Mouse (Mus musculus): ENCODE results near the gene Ank3.
"Not testable (repeated sequence)": the region's sequence is repeated elsewhere in the genome, so short reads cannot be mapped to it uniquely, and the experiment has no call there.

The Ank3 gene

DNA sequence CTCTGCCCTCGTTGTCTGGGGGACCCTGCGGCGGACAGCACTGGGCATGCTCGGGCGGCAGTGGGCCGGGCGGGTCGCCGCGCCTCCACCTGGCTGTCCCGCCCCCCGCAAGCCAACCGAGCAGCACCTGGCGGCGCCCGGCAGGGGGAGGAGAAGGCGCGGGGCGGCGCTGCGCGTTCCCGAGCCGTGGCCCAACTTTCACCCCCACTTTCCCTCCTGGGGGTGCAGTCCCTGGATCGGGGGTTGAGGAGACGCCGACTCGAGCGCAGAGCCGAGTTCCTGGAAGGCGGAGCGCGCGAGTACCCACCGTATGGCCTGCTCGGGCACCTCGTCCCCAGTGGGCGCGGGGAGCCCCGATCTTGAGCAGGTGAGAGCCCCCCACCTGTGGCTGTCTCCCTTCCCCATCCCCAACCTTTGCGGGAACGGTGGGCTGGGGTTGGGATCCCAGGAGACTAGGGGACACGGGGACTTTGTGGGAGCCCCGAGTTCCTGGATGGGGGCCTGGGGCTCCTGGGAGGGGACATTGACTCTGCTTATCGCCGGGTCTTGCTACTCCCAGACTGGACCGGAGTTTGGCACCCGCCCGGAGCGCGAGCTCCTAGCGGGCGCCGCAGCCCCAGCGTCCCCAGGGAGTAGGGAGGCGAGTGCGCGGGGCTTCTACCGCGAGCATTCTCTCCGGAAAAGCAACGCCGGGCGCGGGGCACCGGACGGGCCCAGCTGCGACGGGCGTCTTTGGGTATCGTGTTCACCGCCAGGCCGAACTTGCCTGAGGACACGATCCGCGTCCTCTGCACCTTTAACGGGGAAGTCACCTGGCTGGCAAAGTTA lies at the start of gene Ank3:
TSS of gene Ank3 (plus strand) at position 11 of the 828 bp plus-strand sequence.
- in situ Hi-C loops (cut with MboI), result no loop called here

DNA sequence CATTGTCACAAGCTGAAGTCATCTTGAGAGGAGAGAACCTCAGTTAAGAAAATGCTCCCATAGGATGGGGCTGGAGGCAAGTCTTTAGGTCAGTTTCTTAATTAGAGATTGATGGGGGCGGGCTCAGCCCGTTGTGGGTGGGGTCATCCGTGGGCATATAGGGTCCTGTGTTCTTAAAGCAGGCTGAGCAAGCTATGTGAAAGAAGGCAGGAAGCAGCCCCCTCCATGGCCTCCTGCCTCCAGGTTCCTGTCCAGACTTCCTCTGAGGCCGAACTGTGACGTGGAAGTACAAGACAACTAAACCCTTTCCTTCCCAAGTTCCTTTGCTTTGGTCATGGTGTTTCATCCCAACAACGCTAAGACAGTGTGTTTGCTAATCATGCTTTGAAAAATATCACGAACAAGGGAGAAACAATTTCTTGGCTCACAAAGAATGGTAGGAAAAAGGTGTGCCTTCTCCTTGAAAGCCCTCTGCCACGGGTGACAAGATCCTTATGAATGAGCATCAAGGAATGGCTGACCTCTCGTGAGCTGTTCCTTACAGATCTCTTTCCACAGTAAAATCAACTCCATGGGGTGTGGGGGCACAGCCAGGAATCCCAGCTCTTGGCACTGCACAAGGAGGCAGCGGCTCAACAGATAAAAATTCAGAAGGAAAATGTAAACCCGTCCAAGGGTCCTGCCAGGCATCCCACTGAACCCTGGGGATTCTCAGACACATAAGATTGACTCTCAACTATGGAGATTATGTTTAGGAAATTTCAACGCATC lies 47.3 kb upstream of the Ank3 start:
- in situ Hi-C loops (cut with MboI), result no loop called here

DNA sequence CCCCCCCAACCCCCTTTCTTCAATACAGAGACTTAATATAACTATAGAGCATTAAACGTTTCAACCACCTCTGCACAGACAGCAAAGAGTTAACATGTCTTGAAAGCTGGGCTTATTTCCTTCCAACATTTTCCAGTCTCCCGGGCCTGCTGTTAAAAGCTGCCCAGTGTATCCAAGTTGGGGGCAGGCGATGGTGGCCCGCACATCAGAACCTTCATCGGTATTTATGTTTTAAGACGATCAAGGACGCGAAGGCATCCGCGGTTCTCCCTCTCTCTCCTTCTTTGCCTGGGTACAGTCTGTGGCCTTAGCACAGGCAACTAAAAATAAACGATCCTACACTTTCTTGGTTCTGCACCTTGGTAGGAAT lies 46.7 kb upstream of the Ank3 start:
- in situ Hi-C loops (cut with MboI), result no loop called here

DNA sequence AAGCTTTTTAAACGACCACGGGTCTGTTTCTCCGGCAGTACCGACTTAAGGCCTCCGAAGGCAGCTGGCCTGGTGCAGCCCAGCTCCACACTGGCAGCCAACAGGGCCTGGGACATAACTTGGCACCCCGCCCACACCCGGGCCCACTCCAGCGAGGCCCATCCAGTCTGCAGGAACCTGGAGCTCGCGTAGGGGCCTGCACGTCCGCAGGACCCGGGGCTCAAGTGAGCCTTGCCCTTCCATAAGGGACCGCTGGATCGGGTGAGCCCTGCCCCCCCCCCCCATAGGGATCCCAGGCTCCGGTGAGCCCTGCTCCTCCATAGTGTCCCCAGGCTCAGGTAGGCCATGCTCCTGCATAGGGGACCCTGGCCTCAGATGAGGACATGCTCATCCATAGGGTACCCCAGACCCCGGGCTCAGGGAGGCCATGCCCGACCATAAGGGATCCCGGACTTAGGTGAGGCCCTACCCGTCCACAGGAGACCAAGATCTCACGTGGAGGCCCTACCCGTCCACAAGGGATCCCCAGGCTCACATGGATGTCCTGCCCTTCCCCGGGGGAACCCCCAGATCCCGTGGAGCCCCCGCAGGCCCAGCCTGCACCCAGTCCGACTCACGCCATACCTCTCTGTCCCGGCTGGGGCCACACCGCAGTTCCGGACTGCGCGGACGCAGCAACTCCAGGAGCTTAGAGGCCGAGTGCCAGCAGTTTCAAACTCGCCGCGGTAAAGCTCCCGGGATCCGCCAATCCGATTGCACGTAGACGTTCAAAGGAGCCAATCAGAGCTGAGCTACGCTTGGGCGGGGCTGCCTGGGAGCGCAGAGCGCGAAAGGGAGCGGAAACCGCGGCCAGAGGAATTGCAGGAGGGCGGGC lies 46.1 kb upstream of the Ank3 start, which contains the start of gene Cdk1:
TSS of gene Cdk1 (minus strand) at position 727 of the 874 bp plus-strand sequence.
- in situ Hi-C loops (cut with MboI), result no loop called here

DNA sequence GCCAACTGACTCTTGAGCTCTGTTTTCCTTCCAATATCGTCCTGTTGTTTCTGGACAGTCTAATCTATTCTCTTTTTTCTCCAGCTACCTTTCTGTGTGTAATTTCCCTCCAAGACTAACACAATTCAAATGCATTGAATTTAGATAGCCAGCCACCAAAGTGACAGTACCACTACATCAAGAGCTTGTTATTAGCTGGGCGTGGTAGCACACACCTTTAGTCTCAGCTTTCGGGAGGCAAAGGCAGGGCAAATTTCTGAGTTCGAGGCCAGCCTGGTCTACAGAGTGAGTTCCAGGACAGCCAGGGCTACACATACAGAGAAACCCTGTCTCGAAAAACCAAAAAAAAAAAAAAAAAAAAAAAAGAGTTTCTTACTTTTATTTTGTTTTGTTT lies 45.5 kb upstream of the Ank3 start:
- in situ Hi-C loops (cut with MboI), result not testable (repeated sequence)

DNA sequence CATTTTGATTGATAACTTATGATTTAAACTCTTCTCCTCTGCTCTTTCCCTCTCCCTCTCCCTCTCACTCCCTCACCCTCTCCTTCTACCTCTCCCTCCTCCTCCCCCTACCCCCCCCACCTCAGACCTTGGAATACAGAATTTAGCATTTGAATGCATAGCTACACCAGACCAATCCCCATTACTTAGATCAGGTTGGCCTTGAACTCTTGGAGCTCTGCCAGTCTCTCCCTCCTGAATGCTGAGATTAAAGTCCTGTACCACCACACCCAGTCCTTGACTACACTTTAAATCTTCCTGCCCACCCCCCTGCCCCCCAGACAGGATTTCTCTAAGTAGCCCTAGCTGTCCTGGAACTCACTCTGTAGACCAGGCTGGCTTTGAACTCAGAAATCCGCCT lies 38.9 kb upstream of the Ank3 start:
- in situ Hi-C loops (cut with MboI), result no loop called here

DNA sequence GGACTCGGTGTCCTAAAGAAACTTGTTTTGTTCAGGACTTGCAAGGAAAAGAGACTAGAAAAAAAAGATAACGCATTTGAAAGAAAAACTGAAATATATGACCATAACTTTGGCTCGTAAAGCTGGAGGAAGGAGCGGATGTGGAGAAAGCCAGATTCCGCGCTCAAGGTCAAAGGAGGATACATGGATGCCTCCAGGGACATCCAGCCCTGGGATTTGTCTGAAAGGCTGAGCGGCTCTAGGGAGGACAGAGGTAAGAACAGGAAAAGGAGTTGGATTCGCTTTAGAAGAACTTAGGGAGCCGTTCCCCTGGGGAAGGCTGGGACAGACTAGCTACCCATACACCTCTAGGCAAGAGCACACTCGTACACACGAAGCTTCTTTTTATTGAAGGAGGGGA lies 32.4 kb upstream of the Ank3 start:
- in situ Hi-C loops (cut with MboI), result no loop called here

DNA sequence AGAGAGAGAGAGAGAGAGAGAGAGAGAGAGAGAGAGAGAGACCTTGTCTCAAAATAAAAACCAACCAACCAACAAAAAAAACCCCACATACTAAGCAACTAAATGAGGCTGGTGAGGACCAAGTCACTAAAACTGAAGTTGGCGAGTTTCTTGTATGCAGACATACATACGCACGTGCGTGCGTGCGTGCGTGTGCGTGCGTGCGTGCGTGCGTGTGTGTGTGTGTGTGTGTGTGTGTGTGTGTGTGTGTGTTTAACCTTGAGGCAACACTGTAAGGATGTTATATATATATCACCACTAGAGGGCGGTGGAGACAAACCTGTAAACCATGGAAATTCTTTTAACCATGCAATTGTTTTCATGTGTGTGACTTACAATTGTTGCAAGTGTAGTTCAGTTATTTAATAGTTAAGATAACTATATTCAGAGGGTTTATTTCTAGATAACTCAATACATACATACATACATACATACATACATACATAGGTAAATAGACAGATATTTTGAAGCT lies 31.6 kb upstream of the Ank3 start:
- in situ Hi-C loops (cut with MboI), result no loop called here

DNA sequence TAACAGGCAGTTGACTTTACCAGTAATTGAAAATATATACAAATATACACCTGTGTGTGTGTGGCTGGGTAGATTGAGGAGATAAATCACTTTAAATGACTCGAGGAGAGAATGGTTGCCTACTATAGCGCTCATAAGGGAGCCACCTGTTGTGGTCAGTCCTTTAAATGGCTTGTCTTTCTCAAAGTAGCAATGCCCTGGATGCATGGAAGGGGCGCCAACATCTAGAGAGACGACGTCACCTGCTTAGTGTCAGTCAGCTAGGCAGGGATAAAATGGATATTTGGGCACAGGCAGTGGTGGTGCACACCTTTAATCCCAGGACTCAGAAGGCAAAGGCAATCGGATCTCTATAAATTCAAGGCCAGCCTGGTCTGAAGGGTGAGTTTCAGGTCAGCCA lies 29.3 kb upstream of the Ank3 start:
- in situ Hi-C loops (cut with MboI), result no loop called here

DNA sequence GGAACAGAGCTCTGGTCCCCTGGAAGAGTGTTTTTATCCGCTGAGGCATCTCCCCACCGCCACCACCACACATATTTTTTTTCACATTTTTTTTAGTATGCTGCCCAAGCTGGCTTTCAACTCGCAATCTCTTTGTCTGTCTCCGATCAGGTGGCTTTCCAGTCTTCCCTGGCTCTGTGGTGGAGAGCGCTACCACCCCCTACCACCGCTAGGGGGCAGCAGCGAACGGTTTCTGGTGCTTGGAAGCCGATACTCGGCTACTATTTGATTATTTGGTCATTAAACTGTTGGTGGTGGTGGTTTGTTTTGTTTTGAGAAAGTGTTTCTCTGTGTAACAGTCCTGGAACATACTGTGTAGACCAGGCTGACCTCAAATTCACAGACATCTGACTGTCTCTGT lies 27.1 kb upstream of the Ank3 start:
- in situ Hi-C loops (cut with MboI), result no loop called here

DNA sequence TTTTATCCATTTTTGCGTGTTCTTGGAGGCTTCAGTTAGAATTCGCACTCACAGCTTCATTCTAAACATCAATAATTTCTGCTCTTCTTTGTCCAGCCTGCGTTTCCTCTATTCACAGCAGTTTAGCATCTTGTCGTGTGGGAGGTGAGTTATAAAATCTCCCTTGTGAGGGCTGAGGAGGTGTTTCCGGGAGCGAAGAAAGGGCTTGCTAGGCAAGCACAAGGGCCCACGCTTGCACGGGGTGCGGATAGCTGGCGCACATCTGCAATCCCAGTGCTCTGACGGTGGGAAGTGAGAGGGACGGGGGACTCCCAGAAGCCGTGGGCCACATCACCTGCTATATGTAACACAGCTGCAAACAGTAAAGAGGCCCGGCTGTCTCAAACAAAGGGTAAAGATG lies 26.5 kb upstream of the Ank3 start:
- in situ Hi-C loops (cut with MboI), result no loop called here

DNA sequence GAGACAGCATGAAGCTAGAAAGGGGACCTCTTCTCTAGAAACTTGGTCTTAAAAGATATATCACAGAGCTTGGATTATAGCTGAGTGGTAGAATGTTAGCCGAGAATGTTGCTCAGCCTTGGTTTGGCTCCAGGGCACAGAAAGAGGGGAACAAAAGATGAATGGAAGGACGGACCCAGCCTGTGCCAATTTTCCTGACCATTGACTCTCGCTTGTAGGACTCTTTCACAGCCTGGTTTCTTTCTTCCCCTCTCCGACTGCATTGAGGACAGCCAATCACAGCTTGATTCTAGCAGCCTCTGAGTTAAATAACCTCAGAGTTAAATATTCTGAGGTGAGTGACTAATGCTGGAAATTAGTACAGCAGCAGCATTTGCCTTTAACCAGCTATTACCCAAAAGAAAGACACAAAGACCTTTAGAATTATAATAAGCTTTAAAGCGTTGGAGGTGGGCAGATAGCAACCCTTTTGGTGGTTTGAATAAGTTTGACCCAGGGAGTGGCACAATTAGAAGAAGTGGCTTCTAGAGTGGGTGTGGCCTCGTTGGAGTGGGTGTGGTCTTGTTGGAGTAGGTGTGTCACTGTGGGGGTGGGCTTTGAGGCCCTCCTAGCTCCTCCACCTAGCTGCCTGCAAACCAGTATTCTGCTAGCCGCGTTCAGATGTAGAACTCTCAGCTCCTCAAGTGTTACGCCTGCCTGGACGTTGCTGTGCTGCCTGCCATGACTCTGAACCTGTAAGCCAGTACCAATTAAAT lies 24.6 kb upstream of the Ank3 start:
- in situ Hi-C loops (cut with MboI), result no loop called here

DNA sequence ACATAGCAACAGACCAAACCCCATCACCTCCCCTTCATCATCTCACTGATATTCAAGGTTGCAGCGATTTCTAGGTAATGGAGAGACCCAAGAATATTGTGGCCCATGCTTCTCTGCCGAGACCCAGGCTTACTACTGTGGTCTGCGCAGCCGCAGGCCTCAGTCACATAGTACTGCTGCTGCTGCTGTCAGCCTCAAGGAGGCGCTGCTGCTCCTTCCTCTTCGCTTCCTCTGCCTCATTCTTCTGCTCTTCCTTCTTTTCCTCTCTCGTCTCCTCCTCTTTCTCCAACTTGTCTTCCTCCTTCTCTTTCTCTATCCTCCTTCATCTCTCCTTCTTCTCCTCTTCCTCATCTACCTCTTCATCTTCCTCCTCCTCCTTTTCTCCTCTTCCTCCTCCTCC lies 23.4 kb upstream of the Ank3 start:
- in situ Hi-C loops (cut with MboI), result no loop called here

DNA sequence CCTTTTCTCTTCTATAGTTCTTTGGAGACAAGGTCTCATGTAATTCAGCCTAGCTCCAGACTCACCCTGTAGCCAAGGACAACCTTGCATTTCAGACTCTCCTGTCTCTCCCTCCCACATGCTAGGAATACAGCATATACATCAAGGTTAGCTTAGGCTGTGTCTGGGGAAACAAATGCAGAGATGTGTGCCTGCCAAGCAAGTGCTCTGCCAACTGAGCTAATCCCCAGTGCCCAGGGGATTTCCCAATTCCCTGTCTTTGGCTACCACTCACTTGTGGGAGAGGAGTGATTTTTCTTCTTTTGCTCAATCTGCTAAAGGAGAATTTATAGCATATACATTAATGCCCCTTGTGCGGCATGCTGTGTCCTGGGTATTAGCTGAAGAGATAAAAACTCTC lies 15.4 kb upstream of the Ank3 start:
- in situ Hi-C loops (cut with MboI), result no loop called here

DNA sequence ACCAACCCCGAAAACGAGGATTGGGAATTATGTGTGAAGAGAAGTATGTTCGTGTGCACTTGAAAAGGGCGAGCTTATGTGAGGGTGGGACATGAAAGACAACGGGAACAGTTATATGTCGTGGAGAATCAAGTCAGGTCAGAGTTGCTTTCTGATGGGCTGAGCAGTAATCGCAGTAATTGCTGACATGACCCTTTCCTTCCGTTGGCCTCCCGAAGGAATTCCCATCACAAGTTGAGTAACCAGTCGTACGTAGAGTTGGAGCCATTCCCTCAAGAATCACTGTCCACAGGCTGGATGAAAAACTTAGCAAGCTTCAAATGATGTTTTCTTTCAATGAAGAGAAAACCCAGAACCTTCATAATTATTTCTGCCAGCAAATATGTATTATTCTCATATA lies 13.9 kb upstream of the Ank3 start:
- in situ Hi-C loops (cut with MboI), result no loop called here

DNA sequence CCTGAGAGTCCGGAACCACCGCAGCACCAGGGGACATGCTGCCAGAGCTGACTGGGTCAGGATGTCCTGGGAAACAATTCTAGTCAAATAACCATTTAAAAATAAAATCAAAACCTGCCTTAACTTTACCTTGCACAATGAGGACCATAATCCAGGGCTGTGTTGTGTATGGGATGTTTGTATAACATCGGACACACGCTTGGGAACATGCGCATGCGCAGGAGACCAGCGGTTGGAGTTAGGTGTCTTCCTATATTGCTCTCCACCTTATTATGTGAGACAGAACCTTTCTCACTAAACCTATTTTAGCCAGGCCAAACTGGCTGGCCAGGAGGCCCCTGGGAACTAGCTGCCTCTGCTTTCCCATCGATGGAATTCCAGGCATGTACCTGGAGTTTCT lies 13.4 kb upstream of the Ank3 start:
- in situ Hi-C loops (cut with MboI), result no loop called here

DNA sequence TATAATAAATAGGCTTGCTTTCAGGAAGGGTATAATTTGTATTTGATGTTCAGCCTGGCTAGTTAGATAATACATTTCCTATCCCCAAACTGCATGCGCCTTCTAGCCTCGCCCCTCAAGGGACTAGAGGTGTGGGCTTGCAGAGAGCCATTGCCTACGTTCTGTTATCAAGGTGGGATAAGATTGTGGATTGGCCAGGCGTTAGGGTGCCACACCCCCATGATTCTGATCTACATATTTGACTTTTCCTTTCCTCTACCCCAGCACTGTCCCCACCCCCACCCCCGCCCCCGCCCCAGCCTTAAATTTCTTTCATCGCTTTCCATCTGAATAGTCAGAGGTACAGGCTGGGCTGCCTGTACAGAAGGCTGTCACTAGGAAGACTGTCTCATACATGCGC lies 11.8 kb upstream of the Ank3 start:
- in situ Hi-C loops (cut with MboI), result no loop called here

DNA sequence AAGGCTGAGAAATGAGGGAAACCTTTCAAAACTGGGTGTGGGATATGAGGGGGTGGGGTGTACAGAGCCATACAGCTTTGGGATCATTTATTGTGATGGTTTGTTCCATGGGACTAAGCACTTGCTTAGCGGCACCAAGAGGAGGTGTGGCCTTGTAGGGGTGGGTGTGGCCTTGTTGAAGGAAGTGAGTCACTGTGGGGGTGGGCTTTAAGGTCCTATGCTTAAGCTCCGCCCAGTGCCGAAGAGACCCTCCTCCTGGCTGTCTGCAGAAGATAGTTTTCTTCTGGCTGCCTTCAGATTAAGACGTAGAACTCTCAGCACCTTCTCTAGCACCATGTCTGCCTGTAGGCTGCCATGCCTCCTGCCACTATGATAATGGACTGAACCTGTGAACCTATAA lies 9.1 kb upstream of the Ank3 start:
- in situ Hi-C loops (cut with MboI), result no loop called here

DNA sequence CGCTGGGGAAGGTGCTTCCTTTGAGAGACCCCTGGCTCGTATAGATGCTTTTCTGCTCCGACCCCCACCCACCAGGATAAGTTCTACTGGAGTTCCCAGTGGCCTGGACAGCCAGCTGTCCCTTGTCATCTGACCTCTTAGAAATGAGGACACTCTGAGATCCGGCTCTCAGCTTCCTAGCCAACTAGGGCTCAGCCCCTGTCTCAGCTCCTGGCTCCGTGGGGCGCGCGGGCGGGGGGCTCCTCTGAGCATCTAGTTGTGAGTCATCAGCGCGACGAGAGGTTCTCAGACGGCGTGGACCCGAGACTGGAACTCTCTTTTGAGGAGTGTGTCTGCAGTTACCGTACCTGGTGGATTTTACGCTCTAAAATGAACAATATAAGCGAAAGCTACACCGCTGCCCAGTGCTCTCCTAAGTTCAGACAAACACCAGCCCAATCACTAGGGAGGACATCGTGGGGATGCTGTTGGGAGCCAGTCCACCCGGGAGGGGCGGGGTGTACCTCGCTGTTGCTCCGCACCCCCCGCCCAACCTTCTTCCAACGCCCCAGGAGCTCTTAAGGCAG lies 293 bp upstream of the Ank3 start:
- in situ Hi-C loops (cut with MboI), result no loop called here

DNA sequence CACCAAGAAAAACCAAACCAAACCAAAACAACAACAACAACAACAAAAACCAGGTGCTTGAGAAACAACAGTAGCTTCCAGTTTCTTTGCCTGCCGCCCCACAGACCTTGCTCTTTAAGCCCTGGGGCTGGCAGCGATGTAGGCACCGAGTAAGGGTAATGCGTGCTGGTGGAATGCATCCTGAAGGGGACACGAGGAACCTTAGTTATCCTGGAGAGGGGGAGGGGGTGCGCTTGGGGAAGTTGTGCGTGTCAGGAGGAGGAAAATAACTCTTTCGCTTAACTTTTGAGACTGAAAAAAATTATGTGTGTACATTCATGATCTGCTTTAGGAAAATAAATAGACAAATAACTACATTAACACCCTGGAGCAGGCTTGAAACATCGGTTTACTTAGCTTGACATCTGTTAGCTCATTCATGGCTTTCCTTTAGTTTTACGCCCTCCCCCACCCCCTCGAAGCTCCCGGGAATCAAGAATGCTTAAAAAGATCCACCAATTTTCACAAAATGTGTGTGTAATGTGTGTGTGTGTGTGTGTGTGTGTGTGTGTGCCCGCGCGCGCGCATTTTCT lies 1.3 kb downstream of the Ank3 start:
- in situ Hi-C loops (cut with MboI), result no loop called here

DNA sequence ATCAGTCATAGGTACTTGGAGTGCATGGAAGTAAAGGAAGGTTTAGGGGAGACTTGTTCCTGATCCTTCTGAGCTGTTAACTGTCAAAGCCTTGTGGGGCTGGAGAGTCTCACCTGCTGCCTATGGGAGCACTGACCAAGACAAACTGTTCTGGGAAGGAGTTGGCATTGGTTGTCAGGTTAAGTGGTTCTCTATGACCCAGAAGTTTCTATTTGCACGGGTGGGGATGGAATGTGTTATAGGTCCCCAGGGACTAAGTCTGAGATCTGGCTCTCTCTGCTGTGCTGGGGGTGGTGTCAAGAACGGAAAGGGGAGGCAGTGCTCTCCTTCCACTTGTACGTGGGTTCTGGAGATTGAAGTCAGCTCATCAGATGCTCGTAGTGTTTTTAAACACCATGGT lies 6.9 kb downstream of the Ank3 start:
- in situ Hi-C loops (cut with MboI), result no loop called here
